Mouse (Mus musculus) liver, embryonic 14.5 days (tissue): ENCODE measurements around the gene Cgrrf1.

Experiments
- CTCF ChIP-seq: IDR thresholded peaks from 2 replicates; pipeline ENCODE4 v1.5.1; 2016; ENCODE audit warnings: antibody characterized with exemption, low read depth, control low read depth
- EP300 ChIP-seq: IDR thresholded peaks from 2 replicates; pipeline ENCODE4 v1.6.1; 2016; ENCODE audit warnings: antibody characterized with exemption, low read depth

DNA sequence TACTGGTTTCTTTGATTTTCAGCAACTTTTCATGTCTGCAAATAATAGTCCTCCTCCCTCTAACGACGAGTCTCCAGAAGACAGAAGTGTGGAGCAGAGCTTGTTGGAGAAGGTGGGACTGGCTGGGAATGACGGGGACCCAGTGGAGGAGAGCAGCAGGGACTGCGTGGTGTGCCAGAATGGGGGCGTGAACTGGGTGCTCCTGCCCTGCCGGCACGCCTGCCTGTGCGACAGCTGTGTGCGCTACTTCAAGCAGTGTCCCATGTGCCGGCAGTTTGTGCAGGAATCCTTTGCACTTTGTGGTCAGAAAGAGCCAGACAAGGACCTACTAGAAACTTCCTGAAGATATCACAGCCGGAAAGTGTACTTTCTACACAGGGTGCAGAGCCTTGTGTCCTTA lies 21.8 kb downstream of the Cgrrf1 start:
- TF ChIP-seq CTCF (no peak), EP300 (no peak)
